Mouse (Mus musculus): ENCODE measurements at regions not wholly inside any gene's neighbourhood (a gene's known extent, or its start where the extent isn't known, plus 50 kb on each side); places are given as distances from the start of the nearest gene placed in this dataset.

DNA sequence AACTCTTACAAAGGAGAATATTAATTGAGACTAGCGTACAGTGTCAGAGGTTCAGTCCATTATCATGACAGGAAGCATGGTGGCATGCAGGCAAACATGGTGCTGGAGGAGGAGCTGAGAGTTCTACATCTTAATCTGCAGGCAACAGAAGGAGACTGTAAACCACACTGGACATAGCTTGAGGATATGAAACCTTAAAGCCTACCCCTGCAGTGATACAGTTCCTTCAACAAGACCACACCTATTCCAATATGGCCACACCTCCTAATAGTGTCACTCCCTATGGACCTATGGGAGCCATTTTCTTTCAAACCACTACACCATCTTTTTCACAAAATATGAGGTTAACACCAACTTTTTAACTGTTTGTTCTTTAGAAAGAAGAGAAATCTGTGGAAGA lies 166.2 kb upstream of the Gm9833 start:
- TF ChIP-seq ZC3H11A (IDR thresholded peaks at IDR 0.05; ENCODE audit: borderline replicate concordance, low read depth, low read length) (no peak), CHD2 (IDR thresholded peaks at IDR 0.05; ENCODE audit: low read depth, low read length) (no peak), MAFK (IDR thresholded peaks at IDR 0.05; ENCODE audit: insufficient read depth, low read depth, low read length) (no peak), HCFC1 (IDR thresholded peaks at IDR 0.05; ENCODE audit: borderline replicate concordance, insufficient read depth, low read length) (no peak), ZNF384 (IDR thresholded peaks at IDR 0.05; ENCODE audit: low read depth, low read length) (no peak)
